Mouse (Mus musculus) CH12.LX (cell line): ENCODE measurements around the gene Pam. TPM values are rescaled to one million over a fixed set of nuclear protein-coding genes. Genes with fewer than 3 reads are reported as not detected.

ENCODE experiments used
- DNase-seq: peaks from one replicate; pipeline ENCODE4 v3.0.0-alpha.2; 2013; ENCODE audit errors: extremely low read depth
- H3K27ac ChIP-seq: 2 replicates; pipeline ENCODE4 v1.5.1; 2012; ENCODE audit warnings: low read depth, mild to moderate bottlenecking, control low read depth, moderate library complexity; ENCODE audit not compliant: insufficient read depth
- H3K27me3 ChIP-seq: replicated peaks from 2 replicates; pipeline ENCODE3; 2012; ENCODE audit warnings: inconsistent platforms
- H3K36me3 ChIP-seq, 2 experiments: replicated peaks in 1 of 2; 2 replicates each; pipeline versions ENCODE3 to v1.6.1; 2012; ENCODE audit warnings: inconsistent platforms in 1 of 2, low read length in 1 of 2, mild to moderate bottlenecking in 1 of 2, mixed read lengths in 1 of 2, moderate library complexity in 1 of 2; ENCODE audit not compliant: control insufficient read depth in 1 of 2, insufficient read depth in 1 of 2
- H3K4me1 ChIP-seq, 2 experiments: 2 replicates each; pipeline ENCODE4 v1.6.1; 2012; ENCODE audit warnings: inconsistent platforms in 1 of 2, moderate library complexity in 1 of 2; ENCODE audit not compliant: insufficient read depth in 2 of 2, control insufficient read depth in 1 of 2
- H3K4me2 ChIP-seq: 2 replicates; pipeline ENCODE4 v1.6.1; 2012; ENCODE audit warnings: low read depth, mild to moderate bottlenecking, control low read depth; ENCODE audit not compliant: poor library complexity, insufficient read depth, severe bottlenecking
- H3K4me3 ChIP-seq, 3 experiments: fragments of 150-350 bp in 1 of 3; sonication (generic) in 1 of 3; replicated peaks in 1 of 3; 2 replicates each; pipeline versions ENCODE3 to v1.5.1; 2011 to 2012; ENCODE audit warnings: low read depth in 2 of 3, low read length in 2 of 3, mild to moderate bottlenecking in 2 of 3, moderate library complexity in 2 of 3, control low read depth in 1 of 3, improper control_type of control experiment in 1 of 3, inconsistent platforms in 1 of 3, mixed read lengths in 1 of 3; ENCODE audit not compliant: poor library complexity in 1 of 3
- H3K79me2 ChIP-seq: replicated peaks from 2 replicates; pipeline ENCODE4 v1.6.1; 2012; ENCODE audit warnings: mild to moderate bottlenecking, moderate library complexity; ENCODE audit not compliant: control insufficient read depth, poor library complexity, insufficient read depth, severe bottlenecking; ENCODE audit errors: extremely low read depth
- H3K9ac ChIP-seq: 2 replicates; pipeline ENCODE4 v1.6.1; 2012; ENCODE audit warnings: low read depth, mild to moderate bottlenecking, control low read depth, moderate library complexity; ENCODE audit not compliant: insufficient read depth
- H3K9me3 ChIP-seq: replicated peaks from 2 replicates; pipeline ENCODE3; 2012; ENCODE audit warnings: low read length, inconsistent platforms, mixed read lengths
- CTCF ChIP-seq, 2 experiments: IDR thresholded peaks in 1 of 2; conservative IDR thresholded peaks in 1 of 2; 2 replicates each; pipeline ENCODE4 v1.5.1; 2011 to 2012; ENCODE audit warnings: low read depth in 2 of 2, low read length in 2 of 2, improper control_type of control experiment in 1 of 2, inconsistent platforms in 1 of 2, mild to moderate bottlenecking in 1 of 2, moderate library complexity in 1 of 2
- GABPA ChIP-seq: IDR thresholded peaks from 2 replicates; pipeline ENCODE4 v1.6.1; 2012; ENCODE audit warnings: low read depth, low read length, improper control_type of control experiment, inconsistent platforms; ENCODE audit not compliant: insufficient replicate concordance
- HCFC1 ChIP-seq: IDR thresholded peaks from 2 replicates; pipeline ENCODE4 v1.6.1; 2012; ENCODE audit warnings: low read depth, mild to moderate bottlenecking, inconsistent platforms, low read length, improper control_type of control experiment
- JUND ChIP-seq: conservative IDR thresholded peaks from 2 replicates; pipeline ENCODE4 v1.6.1; 2011; ENCODE audit warnings: low read depth, low read length, improper control_type of control experiment
- MAX ChIP-seq: IDR thresholded peaks from 2 replicates; pipeline ENCODE4 v1.6.1; 2011; ENCODE audit warnings: low read length, improper control_type of control experiment
- MEF2A ChIP-seq: IDR thresholded peaks from 2 replicates; pipeline ENCODE4 v1.6.1; 2014; ENCODE audit warnings: low read depth, mild to moderate bottlenecking, inconsistent platforms, low read length, improper control_type of control experiment, borderline replicate concordance
- MYC ChIP-seq: IDR thresholded peaks from 2 replicates; pipeline ENCODE4 v1.6.1; 2011; ENCODE audit warnings: low read depth, mild to moderate bottlenecking, improper control_type of control experiment, low read length
- POLR2AphosphoS2 ChIP-seq: IDR thresholded peaks from 2 replicates; pipeline ENCODE4 v1.6.1; 2011; ENCODE audit warnings: low read depth, low read length, improper control_type of control experiment
- SIN3A ChIP-seq: IDR thresholded peaks from 2 replicates; pipeline ENCODE4 v1.6.1; 2012; ENCODE audit warnings: low read length, improper control_type of control experiment, inconsistent platforms
- SMC3 ChIP-seq: IDR thresholded peaks from 2 replicates; pipeline ENCODE4 v1.6.1; 2011; ENCODE audit warnings: low read depth, low read length, improper control_type of control experiment
- TCF12 ChIP-seq: IDR thresholded peaks from 2 replicates; pipeline ENCODE4 v1.6.1; 2014; ENCODE audit warnings: low read depth, mild to moderate bottlenecking, inconsistent platforms, low read length, improper control_type of control experiment
- UBTF ChIP-seq: IDR thresholded peaks from 2 replicates; pipeline ENCODE4 v1.6.1; 2012; ENCODE audit warnings: low read depth, mild to moderate bottlenecking, inconsistent platforms, low read length, improper control_type of control experiment, moderate library complexity
- USF1 ChIP-seq: IDR thresholded peaks from 2 replicates; pipeline ENCODE4 v1.6.1; 2014; ENCODE audit warnings: low read depth, mild to moderate bottlenecking, inconsistent platforms, low read length, improper control_type of control experiment
- USF2 ChIP-seq: conservative IDR thresholded peaks from 2 replicates; pipeline ENCODE4 v1.6.1; 2011; ENCODE audit warnings: low read depth, low read length, improper control_type of control experiment
- dilution Hi-C: fragments of 300-500 bp; cut with MboI; formaldehyde crosslinking; loops from 2 replicates; pipeline ENCODE4 v1.14.3; 2020; ENCODE audit warnings: low sequenced_read_pairs; ENCODE audit not compliant: extremely low pct_unique_long_range_greater_than_20kb, extremely low pct_ligation_motif_present
- in situ Hi-C: fragments of 300-500 bp; cut with MboI; formaldehyde crosslinking; loops from 3 replicates; pipeline ENCODE4 v1.14.3; 2019; ENCODE audit warnings: low sequenced_read_pairs, low pct_ligation_motif_present, low pct_unique_long_range_greater_than_20kb, mixed read lengths
- polyA plus RNA-seq: library from polyadenylated mRNA; unstranded; fragments of >175 nt; gene quantifications from 2 replicates; pipeline ENCODE4 v1.2.1, GENCODE M21; 2012; ENCODE audit warnings: low read depth; ENCODE audit not compliant: insufficient read length
- total RNA-seq, 2 experiments: library from RNA; depleted of rRNA; stranded (reverse); fragments of 300-350 nt in 1 of 2; fragments of >200 nt in 1 of 2; gene quantifications; 2 replicates each; pipeline ENCODE4 v1.2.3; 2012 to 2014

The Pam gene
- total and polyA plus RNA-seq, 3 experiments: 0.24 TPM; not detected in 2

- no peaks in the 10 kb centered on the region for H3K36me3 ChIP-seq
- dilution Hi-C loops: no loop called here
- no peaks in the 10 kb centered on the region for H3K4me1 ChIP-seq
- H3K79me2 ChIP-seq: no peaks in the 10 kb centered on the region
- TF ChIP-seq USF2 (no peak), UBTF (no peak), GABPA (no peak), TCF12 (no peak), USF1 (no peak), HCFC1 (no peak), POLR2AphosphoS2 (no peak), MAX (no peak)
- TF ChIP-seq, all 38 proteins: peak for 0
- Histone ChIP-seq H3K4me3 (no peak overlapping the region), H3K27me3 (no peaks in the 10 kb centered on the region), H3K4me2 (no peak overlapping the region), H3K9me3 (peaks cover 15% of the 10 kb centered on the region), H3K27ac (no peak overlapping the region), H3K9ac (no peak overlapping the region)
- in situ Hi-C loops: no loop called here
- no peak for DNase-seq
These were observed 192.6 kb downstream of the Pam start for GRCm38 (mm10) chr1:97902830-97903229.

GRCm38 (mm10) chr1:97900559-97901153 is 194.8 kb downstream of the Pam start:
- no peaks in the 10 kb centered on the region for H3K36me3 ChIP-seq

GRCm38 (mm10) chr1:97887511-97887910 is 207.9 kb downstream of the Pam start:
- Histone ChIP-seq H3K4me1 (no peaks in the 10 kb centered on the region), H3K4me3 (no peak overlapping the region), H3K36me3 (no peaks in the 10 kb centered on the region), H3K9me3 (peaks cover 3% of the 10 kb centered on the region), H3K27ac (no peak overlapping the region), H3K27me3 (no peaks in the 10 kb centered on the region), H3K9ac (no peak overlapping the region), H3K79me2 (no peaks in the 10 kb centered on the region), H3K4me2 (no peak overlapping the region)
- dilution Hi-C loops (no loop called here), in situ Hi-C loops (no loop called here)
- DNase-seq: no peak
- TF ChIP-seq MEF2A (no peak), MYC (no peak)
- TF ChIP-seq, all 38 proteins: peak for 0

More at GRCm38 (mm10) chr1:97900559-97901153, 194.8 kb downstream of the Pam start:
- in situ Hi-C loops (no loop called here), dilution Hi-C loops (no loop called here)
- H3K4me1 ChIP-seq: no peaks in the 10 kb centered on the region
- H3K79me2 ChIP-seq: no peaks in the 10 kb centered on the region
- H3K9ac ChIP-seq: no peak overlapping the region
- H3K27ac ChIP-seq: no peak overlapping the region
- H3K9me3 ChIP-seq: peaks cover 17% of the 10 kb centered on the region
- no peak overlapping the region for H3K4me3 ChIP-seq
- TF ChIP-seq CTCF (conservative IDR thresholded peaks at IDR 0.05 in 1 of 2, IDR thresholded peaks at IDR 0.05 in 1 of 2; ENCODE audit: low read depth in 2 of 2, low read length in 2 of 2) (no peak), MYC (no peak), SMC3 (no peak), MAX (no peak), TCF12 (no peak), HCFC1 (no peak), USF1 (no peak), SIN3A (no peak), JUND (no peak), POLR2AphosphoS2 (no peak)
- H3K27me3 ChIP-seq: no peaks in the 10 kb centered on the region
- DNase-seq: no peak
- H3K4me2 ChIP-seq: no peak overlapping the region
